Mouse (Mus musculus) MEL (cell line): ENCODE measurements around the gene Gm11595.
"Not testable (repeated sequence)": the region's sequence is repeated elsewhere in the genome, so short reads cannot be mapped to it uniquely, and the experiment has no call there.

ENCODE experiments used
- CHD2 ChIP-seq: IDR thresholded peaks from 2 replicates; pipeline ENCODE4 v1.6.1; 2011; ENCODE audit warnings: low read length, improper control_type of control experiment
- CTCF ChIP-seq, 3 experiments: IDR thresholded peaks in 2 of 3; conservative IDR thresholded peaks in 1 of 3; 2 replicates each; pipeline ENCODE4 v1.5.1; 2011 to 2012; ENCODE audit warnings: low read length in 3 of 3, low read depth in 2 of 3, mild to moderate bottlenecking in 2 of 3, improper control_type of control experiment in 1 of 3, inconsistent platforms in 1 of 3, mixed read lengths in 1 of 3, moderate library complexity in 1 of 3; ENCODE audit not compliant: control insufficient read depth in 1 of 3, insufficient read depth in 1 of 3, poor library complexity in 1 of 3, severe bottlenecking in 1 of 3
- E2F4 ChIP-seq: IDR thresholded peaks from 2 replicates; pipeline ENCODE4 v1.6.1; 2011; ENCODE audit warnings: low read depth, low read length, improper control_type of control experiment, borderline replicate concordance
- EP300 ChIP-seq, 2 experiments: IDR thresholded peaks; 2 replicates each; pipeline ENCODE4 v1.6.1; 2011; ENCODE audit warnings: improper control_type of control experiment in 2 of 2, low read length in 2 of 2, low read depth in 1 of 2, mild to moderate bottlenecking in 1 of 2
- JUND ChIP-seq: IDR thresholded peaks from 2 replicates; pipeline ENCODE4 v1.6.1; 2011; ENCODE audit warnings: low read depth, mild to moderate bottlenecking, improper control_type of control experiment, low read length
- MAFK ChIP-seq: IDR thresholded peaks from 2 replicates; pipeline ENCODE4 v1.6.1; 2011; ENCODE audit warnings: low read depth, mild to moderate bottlenecking, low read length, improper control_type of control experiment, borderline replicate concordance
- MXI1 ChIP-seq: IDR thresholded peaks from 2 replicates; pipeline ENCODE4 v1.6.1; 2011; ENCODE audit warnings: mild to moderate bottlenecking, low read depth, low read length, improper control_type of control experiment
- MYC ChIP-seq: IDR thresholded peaks from 2 replicates; pipeline ENCODE4 v1.6.1; 2011; ENCODE audit warnings: low read depth, mild to moderate bottlenecking, low read length, improper control_type of control experiment, moderate library complexity
- NELFE ChIP-seq: IDR thresholded peaks from 2 replicates; pipeline ENCODE4 v1.6.1; 2011; ENCODE audit warnings: low read depth, low read length, improper control_type of control experiment
- POLR2A ChIP-seq, 2 experiments: IDR thresholded peaks; 2 replicates each; pipeline ENCODE4 v1.6.1; 2011 to 2012; ENCODE audit warnings: low read length in 2 of 2, mild to moderate bottlenecking in 2 of 2, control low read depth in 1 of 2, improper control_type of control experiment in 1 of 2, low read depth in 1 of 2, moderate library complexity in 1 of 2; ENCODE audit not compliant: control insufficient read depth in 1 of 2, insufficient read depth in 1 of 2, poor library complexity in 1 of 2
- RCOR1 ChIP-seq: IDR thresholded peaks from 2 replicates; pipeline ENCODE4 v1.6.1; 2012; ENCODE audit warnings: low read depth, mild to moderate bottlenecking, inconsistent platforms, low read length, improper control_type of control experiment
- SIN3A ChIP-seq: IDR thresholded peaks from 2 replicates; pipeline ENCODE4 v1.6.1; 2012; ENCODE audit warnings: low read length, improper control_type of control experiment, inconsistent platforms
- TAL1 ChIP-seq: IDR thresholded peaks from 2 replicates; pipeline ENCODE4 v1.6.1; 2012; ENCODE audit warnings: mild to moderate bottlenecking, inconsistent platforms, low read length, moderate library complexity, mixed read lengths
- ZMIZ1 ChIP-seq: IDR thresholded peaks from 2 replicates; pipeline ENCODE4 v1.6.1; 2012; ENCODE audit warnings: low read depth, mild to moderate bottlenecking, inconsistent platforms, low read length, improper control_type of control experiment, moderate library complexity

DNA sequence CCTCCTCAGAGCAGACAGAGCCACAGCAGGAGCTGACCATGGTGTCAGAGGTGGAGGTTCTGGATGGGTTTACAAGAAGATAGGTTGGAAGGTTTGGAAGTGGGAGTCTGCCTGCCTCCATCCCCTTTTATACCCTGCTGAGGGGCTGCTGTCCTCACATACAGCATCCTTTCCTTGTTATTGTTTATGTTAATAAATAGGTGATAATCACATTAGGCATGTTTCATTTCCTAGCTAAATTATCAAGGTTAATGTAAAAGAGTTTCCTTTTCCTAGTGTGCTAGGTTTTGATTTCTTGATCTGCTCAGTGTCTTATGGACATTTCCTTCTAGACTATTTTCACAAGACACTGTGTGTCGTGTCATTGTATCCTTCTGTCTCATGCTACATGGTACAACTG, 31.6 kb upstream of the Gm11595 start, which contains the start of gene Gm11554:
- not testable (repeated sequence) for TF ChIP-seq NELFE; TAL1; EP300 (IDR thresholded peaks at IDR 0.05; ENCODE audit: low read depth in 1 of 2, low read length in 2 of 2); CTCF (IDR thresholded peaks at IDR 0.05 in 2 of 3, conservative IDR thresholded peaks at IDR 0.05 in 1 of 3; ENCODE audit: control insufficient read depth in 1 of 3, insufficient read depth in 1 of 3, low read depth in 2 of 3, low read length in 3 of 3, poor library complexity in 1 of 3, severe bottlenecking in 1 of 3); SIN3A; MXI1; JUND; ZMIZ1; POLR2A (IDR thresholded peaks at IDR 0.05; ENCODE audit: control insufficient read depth in 1 of 2, insufficient read depth in 1 of 2, low read depth in 1 of 2, low read length in 2 of 2, poor library complexity in 1 of 2); CHD2; E2F4; MAFK; RCOR1; MYC
